Mouse (Mus musculus) intestine, embryonic 16.5 days (tissue): ENCODE measurements around the gene Btf3. TPM values are rescaled to one million over a fixed set of nuclear protein-coding genes. Genes with fewer than 3 reads are reported as not detected.
A peak's percentile ranks its signal among the peaks of the same experiment; 100 is the strongest.

ENCODE experiments used
- ATAC-seq: fragments of 200-750 bp; cut with Nextera tagmentation; 2 replicates; pipeline ENCODE4 v1.8.0; 2017; ENCODE audit warnings: moderate TSS enrichment, moderate library complexity
- H3K27ac ChIP-seq: fragments of 300-500 bp; sonication (generic); 2 replicates; pipeline ENCODE4 v1.5.1; 2014; ENCODE audit warnings: mild to moderate bottlenecking, low read length
- H3K27me3 ChIP-seq: fragments of 300-500 bp; sonication (generic); replicated peaks from 2 replicates; pipeline ENCODE4 v1.6.1; 2014; ENCODE audit warnings: low read length, control low read depth, mixed read lengths; ENCODE audit not compliant: control insufficient read depth, insufficient read depth
- H3K36me3 ChIP-seq: fragments of 300-500 bp; sonication (generic); 2 replicates; pipeline ENCODE4 v1.6.1; 2014; ENCODE audit warnings: low read length, control low read depth; ENCODE audit not compliant: control insufficient read depth, insufficient read depth
- H3K4me1 ChIP-seq: fragments of 300-500 bp; sonication (generic); 2 replicates; pipeline ENCODE4 v1.6.1; 2014; ENCODE audit warnings: low read length, control low read depth, mixed read lengths; ENCODE audit not compliant: control insufficient read depth, insufficient read depth
- H3K4me2 ChIP-seq: fragments of 300-500 bp; sonication (generic); 2 replicates; pipeline ENCODE4 v1.6.1; 2014; ENCODE audit warnings: low read depth, low read length, control low read depth
- H3K4me3 ChIP-seq: fragments of 300-500 bp; sonication (generic); 2 replicates; pipeline ENCODE4 v1.5.1; 2014; ENCODE audit warnings: mild to moderate bottlenecking, low read length
- H3K9ac ChIP-seq: fragments of 300-500 bp; sonication (generic); 2 replicates; pipeline ENCODE4 v1.6.1; 2014; ENCODE audit warnings: low read depth, low read length
- H3K9me3 ChIP-seq: fragments of 300-500 bp; sonication (generic); 2 replicates; pipeline ENCODE4 v1.6.1; 2016; ENCODE audit warnings: low read length, control low read depth; ENCODE audit not compliant: control insufficient read depth
- WGBS: fragments of 180-500 bp; shearing (Covaris S2); extraction: QIAGEN DNeasy Blood & Tissue Kit; methylation state at CpG from one replicate; pipeline ENCODE4 v1.1.7; 2014; 5-methylcytosine and 5-hydroxymethylcytosine counted together
- polyA plus RNA-seq: library from polyadenylated mRNA; unstranded; fragments of >200 nt; fragmentation: Nextera tagmentation; extraction: Ambion mirVana; gene quantifications from 2 replicates; pipeline ENCODE4 v1.2.1, GENCODE M21; 2015

The Btf3 gene
- polyA plus RNA-seq, result 549 and 610 TPM in 2 replicates

- ATAC-seq, result peak; percentile 95
- Histone ChIP-seq H3K4me3 (peak within 1 kb of the TSS; percentile 99), H3K27ac (peak within 1 kb of the TSS; percentile 89), H3K4me2 (peak within 1 kb of the TSS; percentile 80), H3K27me3 (no peaks in the 10 kb centered on the region), H3K9me3 (no peaks in the 10 kb centered on the region), H3K4me1 (peaks cover 9% of the 10 kb centered on the region; the same call in 1 of the 2 replicates), H3K9ac (peak within 1 kb of the TSS; percentile 99), H3K36me3 (no peaks in the 10 kb centered on the region)
- WGBS, result under 1% methylated on average over 85 of the region's 90 CpGs
These were observed at the start of gene Btf3 for GRCm38 (mm10) chr13:98316480-98317245. TSS of gene Btf3 (minus strand) at chr13:98317006.

GRCm38 (mm10) chr13:98365766-98366421 is 49.1 kb upstream of the Btf3 start:
- no peaks in the 10 kb centered on the region for H3K9me3 ChIP-seq
- WGBS, result under 1% methylated on average over 52 of the region's 52 CpGs
- H3K4me3 ChIP-seq, result peak overlapping the region; percentile 25
- H3K36me3 ChIP-seq, result no peaks in the 10 kb centered on the region
- peaks cover 7% of the 10 kb centered on the region for H3K4me1 ChIP-seq
- ATAC-seq, result peak; percentile 63
- H3K9ac ChIP-seq, result no peak overlapping the region
- H3K27me3 ChIP-seq, result peaks cover 75% of the 10 kb centered on the region
- H3K4me2 ChIP-seq, result 0 out of 2 replicates have a peak overlapping the region, but pooled peaks have one; percentile 27
- no peak overlapping the region for H3K27ac ChIP-seq

GRCm38 (mm10) chr13:98365081-98365480 is 48.3 kb upstream of the Btf3 start:
- Histone ChIP-seq H3K4me2 (no peak overlapping the region), H3K4me1 (peaks cover 7% of the 10 kb centered on the region), H3K9me3 (no peaks in the 10 kb centered on the region), H3K27me3 (peaks cover 80% of the 10 kb centered on the region), H3K4me3 (no peak overlapping the region), H3K36me3 (no peaks in the 10 kb centered on the region), H3K27ac (no peak overlapping the region), H3K9ac (no peak overlapping the region)
- no peak for ATAC-seq
- WGBS, result 4% methylated on average over 8 of the region's 8 CpGs

GRCm38 (mm10) chr13:98363046-98363445 is 46.2 kb upstream of the Btf3 start:
- Histone ChIP-seq H3K27me3 (peaks cover 81% of the 10 kb centered on the region), H3K27ac (no peak overlapping the region), H3K4me2 (no peak overlapping the region), H3K4me1 (peaks cover 7% of the 10 kb centered on the region), H3K36me3 (no peaks in the 10 kb centered on the region), H3K9me3 (no peaks in the 10 kb centered on the region), H3K4me3 (no peak overlapping the region), H3K9ac (no peak overlapping the region)
- no peak for ATAC-seq
- WGBS, result 6% methylated on average over 4 of the region's 4 CpGs

- H3K36me3 ChIP-seq, result no peaks in the 10 kb centered on the region
- WGBS, result 5% methylated on average over 5 of the region's 5 CpGs
- H3K4me3 ChIP-seq, result no peak overlapping the region
- H3K27ac ChIP-seq, result no peak overlapping the region
- no peak overlapping the region for H3K4me2 ChIP-seq
- no peak for ATAC-seq
- peaks cover 5% of the 10 kb centered on the region for H3K4me1 ChIP-seq
- H3K27me3 ChIP-seq, result peaks cover 71% of the 10 kb centered on the region
- H3K9ac ChIP-seq, result no peak overlapping the region
- no peaks in the 10 kb centered on the region for H3K9me3 ChIP-seq
These were observed 44.4 kb upstream of the Btf3 start for GRCm38 (mm10) chr13:98361161-98361560.

GRCm38 (mm10) chr13:98360391-98360790 is 43.6 kb upstream of the Btf3 start:
- Histone ChIP-seq H3K4me1 (peaks cover 6% of the 10 kb centered on the region), H3K27me3 (peaks cover 71% of the 10 kb centered on the region), H3K4me2 (no peak overlapping the region), H3K4me3 (no peak overlapping the region), H3K27ac (no peak overlapping the region), H3K9me3 (no peaks in the 10 kb centered on the region), H3K36me3 (no peaks in the 10 kb centered on the region), H3K9ac (no peak overlapping the region)
- ATAC-seq, result no peak
- WGBS, result 2% methylated on average over 6 of the region's 6 CpGs

- H3K4me2 ChIP-seq, result no peak overlapping the region
- no peaks in the 10 kb centered on the region for H3K36me3 ChIP-seq
- H3K9me3 ChIP-seq, result no peaks in the 10 kb centered on the region
- H3K27ac ChIP-seq, result no peak overlapping the region
- ATAC-seq, result no peak
- 2% methylated on average over 6 of the region's 8 CpGs for WGBS
- no peak overlapping the region for H3K4me3 ChIP-seq
- H3K9ac ChIP-seq, result no peak overlapping the region
- peaks cover 17% of the 10 kb centered on the region for H3K4me1 ChIP-seq
- H3K27me3 ChIP-seq, result peaks cover 74% of the 10 kb centered on the region
These were observed 42.5 kb upstream of the Btf3 start for GRCm38 (mm10) chr13:98359337-98359736.

GRCm38 (mm10) chr13:98358424-98359181 is 41.8 kb upstream of the Btf3 start:
- peaks cover 24% of the 10 kb centered on the region for H3K4me1 ChIP-seq
- no peak overlapping the region for H3K4me2 ChIP-seq
- no peaks in the 10 kb centered on the region for H3K36me3 ChIP-seq
- no peaks in the 10 kb centered on the region for H3K9me3 ChIP-seq
- peaks cover 78% of the 10 kb centered on the region for H3K27me3 ChIP-seq
- no peak overlapping the region for H3K27ac ChIP-seq
- H3K9ac ChIP-seq, result no peak overlapping the region
- ATAC-seq, result no peak
- WGBS, result 4% methylated on average over 23 of the region's 23 CpGs
- no peak overlapping the region for H3K4me3 ChIP-seq
